Mouse (Mus musculus): ENCODE data around the gene Alk. TPM values are rescaled to one million over a fixed set of nuclear protein-coding genes. Genes with fewer than 3 reads are reported as not detected.

Alk gene
- polyA plus RNA-seq, 1 experiment from 2014 or later = 0.56 TPM

GRCm38 (mm10) chr17:72523006-72523405 is 81.4 kb downstream of the Alk start:
- Histone ChIP-seq H3K36me3 (ENCODE audit: control insufficient read depth, insufficient read depth, low read length) (no peaks in the 10 kb centered on the region), H3K27me3 (replicated peaks; ENCODE audit: control insufficient read depth, insufficient read depth, low read length) (no peaks in the 10 kb centered on the region), H3K4me2 (ENCODE audit: low read depth, low read length) (no peak overlapping the region), H3K4me3 (ENCODE audit: low read depth, low read length) (no peak overlapping the region), H3K27ac (replicated peaks; ENCODE audit: low read depth, low read length) (no peak overlapping the region), H3K9me3 (ENCODE audit: control insufficient read depth, low read length) (no peaks in the 10 kb centered on the region), H3K9ac (ENCODE audit: low read depth, low read length) (no peak overlapping the region), H3K4me1 (ENCODE audit: control insufficient read depth, insufficient read depth, low read length) (no peaks in the 10 kb centered on the region)
- DNase-seq (ENCODE audit: low spot score) (no peak), ATAC-seq (ENCODE audit: low read depth) (no peak)
- WGBS = 43% methylated on average over 7 of the region's 7 CpGs

GRCm38 (mm10) chr17:72522381-72522780 is 82.0 kb downstream of the Alk start:
- WGBS = 22% methylated on average over 4 of the region's 4 CpGs
- DNase-seq (ENCODE audit: low spot score) = peak; percentile 32

GRCm38 (mm10) chr17:72521353-72521752 is 83.1 kb downstream of the Alk start:
- no peak overlapping the region for H3K4me3 ChIP-seq (ENCODE audit: low read depth, low read length)
- H3K27ac ChIP-seq (replicated peaks; ENCODE audit: low read depth, low read length) = no peak overlapping the region
- no peak overlapping the region for H3K4me2 ChIP-seq (ENCODE audit: low read depth, low read length)
- whole genome bisulfite sequencing = 87% methylated on average over 5 of the region's 5 CpGs
- H3K9me3 ChIP-seq (ENCODE audit: control insufficient read depth, low read length) = no peaks in the 10 kb centered on the region
- no peak for ATAC-seq (ENCODE audit: low read depth)
- no peaks in the 10 kb centered on the region for H3K27me3 ChIP-seq (replicated peaks; ENCODE audit: control insufficient read depth, insufficient read depth, low read length)
- H3K9ac ChIP-seq (ENCODE audit: low read depth, low read length) = no peak overlapping the region
- no peaks in the 10 kb centered on the region for H3K4me1 ChIP-seq (ENCODE audit: control insufficient read depth, insufficient read depth, low read length)
- DNase-seq (ENCODE audit: low spot score) = no peak
- no peaks in the 10 kb centered on the region for H3K36me3 ChIP-seq (ENCODE audit: control insufficient read depth, insufficient read depth, low read length)

More at GRCm38 (mm10) chr17:72522381-72522780, 82.0 kb downstream of the Alk start:
- Histone ChIP-seq H3K9me3 (ENCODE audit: control insufficient read depth, low read length) (no peaks in the 10 kb centered on the region), H3K36me3 (ENCODE audit: control insufficient read depth, insufficient read depth, low read length) (no peaks in the 10 kb centered on the region), H3K4me1 (ENCODE audit: control insufficient read depth, insufficient read depth, low read length) (no peaks in the 10 kb centered on the region), H3K4me3 (ENCODE audit: low read depth, low read length) (no peak overlapping the region), H3K9ac (ENCODE audit: low read depth, low read length) (no peak overlapping the region), H3K27ac (replicated peaks; ENCODE audit: low read depth, low read length) (no peak overlapping the region), H3K4me2 (ENCODE audit: low read depth, low read length) (no peak overlapping the region), H3K27me3 (replicated peaks; ENCODE audit: control insufficient read depth, insufficient read depth, low read length) (no peaks in the 10 kb centered on the region)
- ATAC-seq (ENCODE audit: low read depth) = no peak

- no peaks in the 10 kb centered on the region for H3K27me3 ChIP-seq (replicated peaks; ENCODE audit: control insufficient read depth, insufficient read depth, low read length)
- H3K9me3 ChIP-seq (ENCODE audit: control insufficient read depth, low read length) = no peaks in the 10 kb centered on the region
- WGBS = 77% methylated on average over 6 of the region's 6 CpGs
- no peak for DNase-seq (ENCODE audit: low spot score)
- H3K27ac ChIP-seq (replicated peaks; ENCODE audit: low read depth, low read length) = no peak overlapping the region
- no peak overlapping the region for H3K4me3 ChIP-seq (ENCODE audit: low read depth, low read length)
- no peak for ATAC-seq (ENCODE audit: low read depth)
- no peak overlapping the region for H3K9ac ChIP-seq (ENCODE audit: low read depth, low read length)
- H3K36me3 ChIP-seq (ENCODE audit: control insufficient read depth, insufficient read depth, low read length) = no peaks in the 10 kb centered on the region
- no peak overlapping the region for H3K4me2 ChIP-seq (ENCODE audit: low read depth, low read length)
- no peaks in the 10 kb centered on the region for H3K4me1 ChIP-seq (ENCODE audit: control insufficient read depth, insufficient read depth, low read length)
These were observed 93.7 kb downstream of the Alk start for GRCm38 (mm10) chr17:72510746-72511145.

GRCm38 (mm10) chr17:72508678-72509394 is 95.6 kb downstream of the Alk start:
- Histone ChIP-seq H3K27me3 (replicated peaks; ENCODE audit: control insufficient read depth, insufficient read depth, low read length) (no peaks in the 10 kb centered on the region), H3K4me2 (ENCODE audit: low read depth, low read length) (no peak overlapping the region), H3K36me3 (ENCODE audit: control insufficient read depth, insufficient read depth, low read length) (no peaks in the 10 kb centered on the region), H3K4me1 (ENCODE audit: control insufficient read depth, insufficient read depth, low read length) (no peaks in the 10 kb centered on the region), H3K27ac (replicated peaks; ENCODE audit: low read depth, low read length) (no peak overlapping the region), H3K4me3 (ENCODE audit: low read depth, low read length) (no peak overlapping the region), H3K9ac (ENCODE audit: low read depth, low read length) (no peak overlapping the region), H3K9me3 (ENCODE audit: control insufficient read depth, low read length) (no peaks in the 10 kb centered on the region)
- WGBS = 74% methylated on average over 7 of the region's 7 CpGs
- no peak for ATAC-seq (ENCODE audit: low read depth)
- DNase-seq (ENCODE audit: low spot score) = no peak

- H3K36me3 ChIP-seq (ENCODE audit: control insufficient read depth, insufficient read depth, low read length) = no peaks in the 10 kb centered on the region
- no peaks in the 10 kb centered on the region for H3K4me1 ChIP-seq (ENCODE audit: control insufficient read depth, insufficient read depth, low read length)
- no peak overlapping the region for H3K9ac ChIP-seq (ENCODE audit: low read depth, low read length)
- H3K9me3 ChIP-seq (ENCODE audit: control insufficient read depth, low read length) = no peaks in the 10 kb centered on the region
- no peak overlapping the region for H3K27ac ChIP-seq (replicated peaks; ENCODE audit: low read depth, low read length)
- no peak overlapping the region for H3K4me3 ChIP-seq (ENCODE audit: low read depth, low read length)
- no peaks in the 10 kb centered on the region for H3K27me3 ChIP-seq (replicated peaks; ENCODE audit: control insufficient read depth, insufficient read depth, low read length)
- no peak overlapping the region for H3K4me2 ChIP-seq (ENCODE audit: low read depth, low read length)
- DNase-seq (ENCODE audit: low spot score) = no peak
- WGBS = 50% methylated on average over 7 of the region's 7 CpGs
- no peak for ATAC-seq (ENCODE audit: low read depth)
These were observed 99.2 kb downstream of the Alk start for GRCm38 (mm10) chr17:72505213-72505612.

GRCm38 (mm10) chr17:72504581-72504980 is 99.8 kb downstream of the Alk start:
- WGBS = 81% methylated on average over 6 of the region's 6 CpGs
- DNase-seq (ENCODE audit: low spot score) = no peak

GRCm38 (mm10) chr17:72495395-72495794 is 109.0 kb downstream of the Alk start:
- no peaks in the 10 kb centered on the region for H3K4me1 ChIP-seq (ENCODE audit: control insufficient read depth, insufficient read depth, low read length)
- DNase-seq (ENCODE audit: low spot score) (no peak), ATAC-seq (ENCODE audit: low read depth) (no peak)
- H3K9me3 ChIP-seq (ENCODE audit: control insufficient read depth, low read length) = no peaks in the 10 kb centered on the region
- H3K4me3 ChIP-seq (ENCODE audit: low read depth, low read length) = no peak overlapping the region
- no peak overlapping the region for H3K27ac ChIP-seq (replicated peaks; ENCODE audit: low read depth, low read length)
- no peak overlapping the region for H3K4me2 ChIP-seq (ENCODE audit: low read depth, low read length)
- H3K36me3 ChIP-seq (ENCODE audit: control insufficient read depth, insufficient read depth, low read length) = no peaks in the 10 kb centered on the region
- H3K9ac ChIP-seq (ENCODE audit: low read depth, low read length) = no peak overlapping the region
- H3K27me3 ChIP-seq (replicated peaks; ENCODE audit: control insufficient read depth, insufficient read depth, low read length) = no peaks in the 10 kb centered on the region
- 65% methylated on average over 5 of the region's 5 CpGs for WGBS

More at GRCm38 (mm10) chr17:72504581-72504980, 99.8 kb downstream of the Alk start:
- Histone ChIP-seq H3K27ac (replicated peaks; ENCODE audit: low read depth, low read length) (no peak overlapping the region), H3K4me1 (ENCODE audit: control insufficient read depth, insufficient read depth, low read length) (no peaks in the 10 kb centered on the region), H3K4me3 (ENCODE audit: low read depth, low read length) (no peak overlapping the region), H3K27me3 (replicated peaks; ENCODE audit: control insufficient read depth, insufficient read depth, low read length) (no peaks in the 10 kb centered on the region), H3K9me3 (ENCODE audit: control insufficient read depth, low read length) (no peaks in the 10 kb centered on the region), H3K9ac (ENCODE audit: low read depth, low read length) (no peak overlapping the region), H3K4me2 (ENCODE audit: low read depth, low read length) (no peak overlapping the region), H3K36me3 (ENCODE audit: control insufficient read depth, insufficient read depth, low read length) (no peaks in the 10 kb centered on the region)
- ATAC-seq (ENCODE audit: low read depth) = no peak

GRCm38 (mm10) chr17:72485623-72486022 is 118.8 kb downstream of the Alk start:
- Histone ChIP-seq H3K4me2 (ENCODE audit: low read depth, low read length) (no peak overlapping the region), H3K9me3 (ENCODE audit: control insufficient read depth, low read length) (no peaks in the 10 kb centered on the region), H3K27ac (replicated peaks; ENCODE audit: low read depth, low read length) (no peak overlapping the region), H3K36me3 (ENCODE audit: control insufficient read depth, insufficient read depth, low read length) (no peaks in the 10 kb centered on the region), H3K9ac (ENCODE audit: low read depth, low read length) (no peak overlapping the region), H3K4me1 (ENCODE audit: control insufficient read depth, insufficient read depth, low read length) (no peaks in the 10 kb centered on the region), H3K27me3 (replicated peaks; ENCODE audit: control insufficient read depth, insufficient read depth, low read length) (no peaks in the 10 kb centered on the region), H3K4me3 (ENCODE audit: low read depth, low read length) (no peak overlapping the region)
- 79% methylated on average over 4 of the region's 4 CpGs for WGBS
- DNase-seq (ENCODE audit: low spot score) = no peak
- no peak for ATAC-seq (ENCODE audit: low read depth)
